Mouse (Mus musculus) small intestine, adult 2 months (tissue): Measurements from ENCODE around the gene Foxn2.

ENCODE experiments used
- CTCF ChIP-seq: fragments of 200-500 bp; IDR thresholded peaks from 2 replicates; pipeline ENCODE4 v1.5.1; 2012; ENCODE audit warnings: low read depth, mild to moderate bottlenecking, control low read depth, inconsistent platforms, low read length, moderate library complexity, mixed read lengths; ENCODE audit not compliant: insufficient replicate concordance, insufficient read length; ENCODE audit errors: extremely low read depth
- POLR2A ChIP-seq: fragments of 200-500 bp; IDR thresholded peaks from 2 replicates; pipeline ENCODE4 v1.6.1; 2012; ENCODE audit warnings: low read depth, mild to moderate bottlenecking, control low read depth, inconsistent platforms, low read length, moderate library complexity

GRCm38 (mm10) chr17:88491366-88492106, 51.0 kb downstream of the Foxn2 start:
- no peak for TF ChIP-seq CTCF
- TF ChIP-seq POLR2A = no peak
